Mouse (Mus musculus) intestine, embryonic 16.5 days (tissue): ENCODE results near the gene Mob1b. TPM values are rescaled to one million over a fixed set of nuclear protein-coding genes. Genes with fewer than 3 reads are reported as not detected.

Experiments
- ATAC-seq: fragments of 200-750 bp; cut with Nextera tagmentation; 2 replicates; pipeline ENCODE4 v1.8.0; 2017; ENCODE audit warnings: moderate TSS enrichment, moderate library complexity
- H3K27ac ChIP-seq: fragments of 300-500 bp; sonication (generic); 2 replicates; pipeline ENCODE4 v1.5.1; 2014; ENCODE audit warnings: mild to moderate bottlenecking, low read length
- H3K27me3 ChIP-seq: fragments of 300-500 bp; sonication (generic); replicated peaks from 2 replicates; pipeline ENCODE4 v1.6.1; 2014; ENCODE audit warnings: low read length, control low read depth, mixed read lengths; ENCODE audit not compliant: control insufficient read depth, insufficient read depth
- H3K36me3 ChIP-seq: fragments of 300-500 bp; sonication (generic); 2 replicates; pipeline ENCODE4 v1.6.1; 2014; ENCODE audit warnings: low read length, control low read depth; ENCODE audit not compliant: control insufficient read depth, insufficient read depth
- H3K4me1 ChIP-seq: fragments of 300-500 bp; sonication (generic); 2 replicates; pipeline ENCODE4 v1.6.1; 2014; ENCODE audit warnings: low read length, control low read depth, mixed read lengths; ENCODE audit not compliant: control insufficient read depth, insufficient read depth
- H3K4me2 ChIP-seq: fragments of 300-500 bp; sonication (generic); 2 replicates; pipeline ENCODE4 v1.6.1; 2014; ENCODE audit warnings: low read depth, low read length, control low read depth
- H3K4me3 ChIP-seq: fragments of 300-500 bp; sonication (generic); 2 replicates; pipeline ENCODE4 v1.5.1; 2014; ENCODE audit warnings: mild to moderate bottlenecking, low read length
- H3K9ac ChIP-seq: fragments of 300-500 bp; sonication (generic); 2 replicates; pipeline ENCODE4 v1.6.1; 2014; ENCODE audit warnings: low read depth, low read length
- H3K9me3 ChIP-seq: fragments of 300-500 bp; sonication (generic); 2 replicates; pipeline ENCODE4 v1.6.1; 2016; ENCODE audit warnings: low read length, control low read depth; ENCODE audit not compliant: control insufficient read depth
- WGBS: fragments of 180-500 bp; shearing (Covaris S2); extraction: QIAGEN DNeasy Blood & Tissue Kit; methylation state at CpG from one replicate; pipeline ENCODE4 v1.1.7; 2014; 5-methylcytosine and 5-hydroxymethylcytosine counted together
- polyA plus RNA-seq: library from polyadenylated mRNA; unstranded; fragments of >200 nt; fragmentation: Nextera tagmentation; extraction: Ambion mirVana; gene quantifications from 2 replicates; pipeline ENCODE4 v1.2.1, GENCODE M21; 2015

The Mob1b gene
- 8.7 and 10.3 TPM in 2 replicates for polyA plus RNA-seq

DNA sequence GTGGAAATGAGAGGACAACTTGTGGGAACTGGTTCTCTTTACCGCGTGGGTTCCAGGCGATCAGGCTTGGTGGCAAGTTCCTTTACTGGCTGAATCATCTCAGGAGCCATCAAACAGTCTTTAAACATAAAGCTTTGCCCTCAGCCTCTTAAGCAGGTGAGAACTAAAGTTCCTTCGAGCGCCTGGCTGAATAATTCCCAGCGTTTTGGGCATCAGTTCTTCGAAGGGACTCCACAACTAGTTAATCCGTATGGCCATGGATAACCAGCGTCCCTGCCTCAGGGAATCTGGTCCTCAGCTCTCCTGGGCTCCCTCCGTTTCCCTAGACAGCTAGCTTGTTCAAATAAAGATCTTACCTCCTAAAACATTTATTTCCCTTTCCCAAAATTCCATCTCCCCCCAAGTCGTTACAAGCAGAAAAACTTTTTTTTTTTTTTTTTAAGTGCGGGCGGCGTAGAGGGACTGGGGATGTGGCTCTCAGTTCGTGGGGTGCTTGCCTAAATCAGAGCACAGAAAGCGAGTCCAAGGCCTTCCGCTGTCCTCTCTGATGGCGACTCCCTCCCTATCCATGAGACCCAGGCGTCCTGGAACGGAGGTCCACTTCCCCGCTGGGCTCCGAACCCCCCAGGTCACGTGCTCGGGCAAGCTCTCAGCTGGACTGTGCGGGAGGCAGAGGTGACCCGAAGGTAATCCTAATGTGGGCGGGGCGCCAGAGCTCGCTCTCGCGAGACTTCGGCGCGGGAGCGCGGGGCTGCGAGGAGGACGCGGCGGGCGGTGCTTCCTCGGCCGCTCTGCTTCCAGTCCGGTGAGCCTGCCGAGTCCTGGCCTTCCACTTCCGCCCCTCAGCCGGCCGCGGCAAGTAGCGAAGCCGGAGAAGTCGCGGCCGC, at the start of gene Mob1b:
Mob1b (plus strand) TSS at position 740 of the 887 bp plus-strand sequence.
- ATAC-seq: peak; percentile 96
- Histone ChIP-seq H3K4me3 (peak within 1 kb of the TSS; percentile 100), H3K9me3 (no peaks in the 10 kb centered on the region), H3K4me2 (peak within 1 kb of the TSS; percentile 94), H3K4me1 (peaks cover 16% of the 10 kb centered on the region), H3K27ac (peak within 1 kb of the TSS; percentile 94), H3K27me3 (no peaks in the 10 kb centered on the region), H3K36me3 (no peaks in the 10 kb centered on the region), H3K9ac (peak within 1 kb of the TSS; percentile 96)
- under 1% methylated on average over 54 of the region's 54 CpGs for WGBS

DNA sequence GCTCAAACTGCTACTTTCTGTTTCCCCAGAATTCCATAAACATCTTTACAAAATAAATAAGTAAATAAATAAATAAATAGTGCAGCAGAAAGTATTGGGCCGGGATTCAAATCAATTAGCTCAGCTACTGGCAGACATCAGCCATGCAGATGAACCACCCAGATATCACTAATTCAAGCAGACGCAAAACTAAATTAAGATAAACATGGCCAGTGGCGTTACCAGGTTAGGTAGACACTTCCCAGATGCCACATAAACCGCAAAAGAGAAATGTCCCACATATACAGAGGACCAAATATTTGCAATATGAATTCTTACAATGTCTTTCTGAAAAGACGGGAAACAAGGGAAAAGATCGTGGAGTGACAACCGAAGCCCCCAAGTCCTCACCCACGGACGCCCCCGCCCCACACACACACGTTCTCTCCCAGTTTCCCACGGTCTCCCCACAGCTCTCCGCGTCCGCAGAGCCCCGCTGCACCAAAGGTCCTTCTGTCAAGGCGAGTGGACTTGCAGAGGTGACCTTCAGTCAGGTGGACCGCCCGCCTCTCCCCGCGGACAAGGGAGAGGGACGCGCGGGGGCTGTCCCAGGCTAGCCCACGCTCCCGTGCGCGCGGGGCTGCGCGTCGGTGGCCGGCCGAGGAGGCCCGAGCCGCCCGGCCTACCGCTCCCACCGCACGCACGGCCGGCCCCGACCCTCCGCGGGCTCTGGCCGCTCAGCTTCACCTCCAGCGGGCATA, 45.8 kb upstream of the Mob1b start:
- Histone ChIP-seq H3K9ac (peak overlapping the region; percentile 96), H3K4me2 (peak overlapping the region; percentile 78), H3K36me3 (peaks cover 9% of the 10 kb centered on the region), H3K9me3 (no peaks in the 10 kb centered on the region), H3K4me1 (peaks cover 11% of the 10 kb centered on the region; the same call in 1 of the 2 replicates), H3K4me3 (peak overlapping the region; percentile 97), H3K27me3 (no peaks in the 10 kb centered on the region), H3K27ac (peak overlapping the region; percentile 97)
- peak; percentile 31 for ATAC-seq
- 1% methylated on average over 42 of the region's 47 CpGs for WGBS

DNA sequence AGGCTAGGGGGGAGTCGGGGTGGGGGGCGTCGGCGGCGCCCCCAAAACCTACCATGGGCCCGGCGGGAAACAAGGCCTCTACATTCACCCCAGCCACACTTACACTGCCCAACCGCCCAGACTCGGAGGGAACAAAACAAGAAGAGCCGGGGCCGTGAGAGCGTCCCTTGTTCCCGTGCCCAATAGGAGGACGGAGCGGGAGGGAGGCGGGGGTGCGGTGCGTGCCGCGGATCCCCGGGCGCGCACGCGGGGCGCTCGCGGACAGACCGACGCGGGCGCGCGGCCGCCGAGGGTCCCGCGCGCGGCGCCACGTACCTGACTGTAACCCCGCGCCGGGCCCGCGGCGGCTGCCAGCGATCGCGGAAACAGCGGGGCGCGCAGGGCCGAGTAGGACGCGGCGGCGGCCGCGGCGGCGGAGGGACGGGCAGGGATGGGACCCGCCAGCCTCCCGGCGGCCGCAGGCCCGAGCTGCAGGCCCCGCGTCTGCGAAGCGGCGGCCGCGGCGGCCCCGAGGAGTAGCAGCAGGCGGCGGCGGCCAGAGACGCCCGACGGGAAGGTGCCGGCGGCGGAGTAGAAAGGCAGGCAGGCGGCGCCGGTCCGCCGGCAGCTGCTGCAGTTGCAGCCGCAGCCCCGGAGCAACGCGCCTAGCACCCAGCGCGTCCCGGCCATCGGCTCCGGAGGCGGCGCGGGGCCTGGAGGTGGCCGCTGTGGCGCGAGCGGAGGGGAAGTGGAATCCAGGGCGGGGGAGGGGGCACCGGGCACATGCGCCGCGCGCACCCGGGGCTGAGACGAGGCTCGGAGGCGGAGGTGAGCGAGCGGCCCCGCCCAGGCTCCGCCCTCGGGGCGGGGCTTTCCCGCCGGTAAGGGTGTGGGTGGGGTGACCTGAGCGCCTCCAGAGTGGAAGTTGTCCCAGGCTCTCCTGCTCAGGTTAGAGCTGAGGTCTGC, 44.9 kb upstream of the Mob1b start, which contains the start of gene Grsf1:
Grsf1 (minus strand) TSS at position 729 of the 945 bp plus-strand sequence.
- Histone ChIP-seq H3K4me1 (peaks cover 11% of the 10 kb centered on the region; the same call in 1 of the 2 replicates), H3K9ac (peak within 1 kb of the TSS; percentile 96), H3K9me3 (no peaks in the 10 kb centered on the region), H3K27me3 (no peaks in the 10 kb centered on the region), H3K27ac (peak within 1 kb of the TSS; percentile 97), H3K4me2 (peak within 1 kb of the TSS; percentile 78), H3K4me3 (peak within 1 kb of the TSS; percentile 97), H3K36me3 (peaks cover 3% of the 10 kb centered on the region; the same call in 1 of the 2 replicates)
- WGBS: under 1% methylated on average over 112 of the region's 127 CpGs
- ATAC-seq: peak; percentile 95

DNA sequence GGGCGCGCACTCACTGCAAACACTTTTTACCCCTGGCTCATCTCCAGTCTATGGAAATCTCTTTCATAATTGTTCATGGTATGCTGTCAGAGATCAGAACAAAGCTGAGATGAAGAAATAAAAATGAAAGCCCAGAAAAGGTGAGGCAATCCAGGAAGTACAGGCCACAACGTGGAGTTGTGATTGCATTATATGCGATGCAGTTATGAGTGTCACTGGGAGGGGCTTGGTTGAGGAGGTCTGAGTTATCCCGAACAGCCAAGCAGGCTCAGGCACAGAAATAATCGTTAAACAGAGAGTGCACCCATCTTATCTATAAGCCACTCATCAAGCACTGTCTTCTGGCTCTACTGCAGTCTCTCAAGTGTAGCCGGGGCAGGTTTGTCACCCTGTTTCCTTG, 41.7 kb upstream of the Mob1b start:
- Histone ChIP-seq H3K9ac (0 out of 2 replicates have a peak overlapping the region, but pooled peaks have one; percentile 8), H3K27me3 (no peaks in the 10 kb centered on the region), H3K27ac (no peak overlapping the region), H3K4me1 (peaks cover 6% of the 10 kb centered on the region; the same call in 1 of the 2 replicates), H3K9me3 (no peaks in the 10 kb centered on the region), H3K4me3 (no peak overlapping the region), H3K4me2 (peak overlapping the region; percentile 10), H3K36me3 (no peaks in the 10 kb centered on the region)
- 39% methylated on average over 7 of the region's 7 CpGs for WGBS
- no peak for ATAC-seq

DNA sequence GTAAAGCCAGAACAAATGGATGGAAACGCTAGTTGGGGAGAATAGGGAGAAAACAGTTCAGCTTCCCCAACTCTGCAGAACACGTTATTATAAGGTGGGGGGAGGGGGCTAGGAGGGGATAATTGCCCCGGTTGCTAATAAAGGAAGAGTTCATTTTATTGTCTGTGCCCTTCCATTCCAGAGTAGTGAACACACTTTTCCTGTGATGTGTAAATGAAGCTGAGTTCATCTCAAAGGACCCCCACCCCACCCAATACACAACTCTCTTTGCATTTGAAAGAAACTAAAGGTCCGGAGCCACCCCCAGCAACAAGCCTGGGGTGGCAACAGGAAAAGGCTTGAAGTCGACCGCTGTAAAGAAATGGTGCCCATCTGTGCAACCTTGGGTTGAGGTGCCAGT, 41.3 kb upstream of the Mob1b start:
- 18% methylated on average over 6 of the region's 6 CpGs for WGBS

GRCm38 (mm10) chr5:88680567-88680966, 40.1 kb upstream of the Mob1b start:
- no peaks in the 10 kb centered on the region for H3K27me3 ChIP-seq
- H3K36me3 ChIP-seq: no peaks in the 10 kb centered on the region
- H3K27ac ChIP-seq: no peak overlapping the region
- ATAC-seq: no peak
- no peaks in the 10 kb centered on the region for H3K9me3 ChIP-seq
- 0 out of 2 replicates have a peak, but pooled peaks cover 3% of the 10 kb centered on the region for H3K4me1 ChIP-seq
- H3K9ac ChIP-seq: no peak overlapping the region
- 85% methylated on average over 6 of the region's 6 CpGs for WGBS
- H3K4me3 ChIP-seq: no peak overlapping the region
- H3K4me2 ChIP-seq: no peak overlapping the region

More for the DNA sequence above, 41.3 kb upstream of the Mob1b start:
- H3K9ac ChIP-seq: no peak overlapping the region
- H3K27me3 ChIP-seq: no peaks in the 10 kb centered on the region
- no peak for ATAC-seq
- H3K36me3 ChIP-seq: no peaks in the 10 kb centered on the region
- H3K4me3 ChIP-seq: no peak overlapping the region
- no peaks in the 10 kb centered on the region for H3K9me3 ChIP-seq
- peak overlapping the region; percentile 10 for H3K4me2 ChIP-seq
- 0 out of 2 replicates have a peak, but pooled peaks cover 4% of the 10 kb centered on the region for H3K4me1 ChIP-seq
- H3K27ac ChIP-seq: no peak overlapping the region

- H3K9ac ChIP-seq: no peak overlapping the region
- no peak overlapping the region for H3K4me3 ChIP-seq
- 0 out of 2 replicates have a peak, but pooled peaks cover 3% of the 10 kb centered on the region for H3K4me1 ChIP-seq
- 76% methylated on average over 9 of the region's 9 CpGs for WGBS
- H3K27me3 ChIP-seq: no peaks in the 10 kb centered on the region
- H3K9me3 ChIP-seq: no peaks in the 10 kb centered on the region
- H3K27ac ChIP-seq: no peak overlapping the region
- no peak overlapping the region for H3K4me2 ChIP-seq
- no peak for ATAC-seq
- H3K36me3 ChIP-seq: no peaks in the 10 kb centered on the region
Observed at GRCm38 (mm10) chr5:88683706-88684105, 36.9 kb upstream of the Mob1b start.

DNA sequence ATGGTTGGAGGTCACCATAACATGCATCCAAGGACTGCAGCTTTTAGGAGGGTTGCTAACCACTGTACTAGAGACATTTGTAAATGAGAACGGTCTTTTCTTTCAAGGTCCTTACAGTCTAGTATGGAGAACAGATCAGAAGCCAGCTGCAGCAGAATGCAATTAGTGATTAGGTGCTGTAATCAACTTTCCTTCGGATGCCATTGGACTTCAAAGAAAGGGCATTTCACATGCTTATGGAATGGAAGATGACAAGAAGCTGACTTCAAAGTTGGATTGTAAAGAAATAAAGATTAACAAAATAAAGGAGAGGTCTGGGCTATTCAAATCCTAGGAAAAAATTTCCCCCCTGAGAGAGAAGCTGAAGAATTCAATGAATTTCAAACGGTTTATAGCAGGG, 36.4 kb upstream of the Mob1b start:
- ATAC-seq: no peak
- Histone ChIP-seq H3K36me3 (no peaks in the 10 kb centered on the region), H3K4me1 (0 out of 2 replicates have a peak, but pooled peaks cover under 1% of the 10 kb centered on the region), H3K9ac (no peak overlapping the region), H3K27ac (no peak overlapping the region), H3K9me3 (no peaks in the 10 kb centered on the region), H3K4me3 (no peak overlapping the region), H3K27me3 (no peaks in the 10 kb centered on the region), H3K4me2 (no peak overlapping the region)
- WGBS: 21% methylated on average over 3 of the region's 3 CpGs
